Mouse (Mus musculus) bone marrow macrophage, adult 2 months (primary cell): ENCODE measurements at regions not wholly inside any gene's neighbourhood (a gene's known extent, or its start where the extent isn't known, plus 50 kb on each side); places are given as distances from the start of the nearest gene placed in this dataset.

ENCODE experiments used
- CTCF ChIP-seq: IDR thresholded peaks from 2 replicates; pipeline ENCODE4 v1.5.1; 2012; ENCODE audit warnings: low read depth, mild to moderate bottlenecking, low read length, moderate library complexity
- POLR2A ChIP-seq: IDR thresholded peaks from 2 replicates; pipeline ENCODE4 v1.6.1; 2012; ENCODE audit warnings: mild to moderate bottlenecking, low read depth, low read length, borderline replicate concordance

DNA sequence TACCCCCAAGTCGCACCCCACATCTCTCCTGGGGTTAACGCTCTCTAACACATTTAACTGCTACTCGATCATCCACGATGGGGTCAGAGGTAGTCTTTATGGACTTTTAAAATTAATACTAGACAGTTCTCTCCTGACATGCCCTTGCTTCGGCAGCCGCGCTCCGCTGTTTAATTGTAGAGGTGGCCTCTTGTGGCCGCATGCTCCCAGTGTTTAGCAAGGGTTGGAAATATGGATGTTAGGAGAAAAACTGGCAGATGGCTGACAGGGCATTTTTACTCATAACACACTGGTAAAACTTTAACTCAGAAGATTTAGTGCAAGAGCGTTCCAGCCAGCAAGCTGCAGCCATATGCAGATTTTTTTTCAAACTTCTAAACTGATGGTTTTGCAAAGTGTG lies 242.7 kb downstream of the Tshz3 start:
- TF ChIP-seq CTCF, result no peak
- no peak for TF ChIP-seq POLR2A
